ENCODE assay signal across 14 mouse cellular contexts in the genomic region with DNA sequence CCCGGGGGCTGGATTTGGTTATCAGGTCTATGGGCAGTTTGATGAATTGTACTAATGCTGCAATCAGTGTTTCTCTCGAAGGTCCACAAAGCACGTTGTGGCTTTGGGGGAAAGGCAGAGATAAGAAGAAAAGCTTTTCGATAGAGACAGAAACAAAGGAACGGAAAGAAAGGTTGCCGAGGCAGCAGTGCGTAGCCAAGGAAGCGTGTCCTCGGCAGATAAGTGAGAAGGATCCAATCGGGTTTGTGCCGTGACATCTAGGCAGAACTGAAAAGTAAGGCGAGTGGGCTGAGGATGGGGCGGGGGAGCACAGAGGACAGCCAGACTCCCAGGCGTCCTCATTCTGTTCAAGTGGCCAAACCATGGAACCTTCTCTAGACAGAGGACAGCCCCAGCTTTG.
A peak's percentile ranks its signal among the peaks of the same experiment; 100 is the strongest.
DNase-seq lines count a peak whose midpoint lies in the region; ATAC-seq and TF ChIP-seq lines count a peak whose summit lies in the region.
"Had no signal": no experiment of that assay in that cellular context is flagged by ENCODE, and none has a peak within 500 bp of the region (broad histone marks: within the 10 kb centered on the region; RNA-seq: fewer than 3 reads in every experiment).

No protein-coding gene starts in this region.

- no peaks in the 10 kb centered on the region for H3K27me3 ChIP-seq in thymus, adult 2 months (ENCODE audit: control insufficient read depth, insufficient read depth, low read length)
- no peaks in the 10 kb centered on the region for H3K27me3 ChIP-seq in midbrain, embryonic 12.5 days
- H3K27me3 ChIP-seq: lung, embryonic 15.5 days had no signal

- WGBS in thymus, adult 2 months: 62% methylated on average over 14 of the region's 14 CpGs
- 23% methylated on average over 14 of the region's 14 CpGs for WGBS in midbrain, embryonic 12.5 days

- ATAC-seq in CD4-positive, CD25-positive, alpha-beta regulatory T cell, adult 4 months: no peak
- ATAC-seq in midbrain, embryonic 12.5 days (ENCODE audit: low FRiP score, low read depth): peak; percentile 66

- peak overlapping the region; percentile 34 for H3K4me3 ChIP-seq in thymus, adult 2 months (ENCODE audit: control insufficient read depth, insufficient read depth, low read length)
- no peak overlapping the region for H3K4me3 ChIP-seq in midbrain, embryonic 12.5 days
- H3K4me3 ChIP-seq: erythroblast, embryonic 14.5 days; lung, embryonic 15.5 days had no signal

- no peak overlapping the region for H3K9ac ChIP-seq in midbrain, embryonic 12.5 days (replicated peaks)
- H3K9ac ChIP-seq: lung, embryonic 15.5 days had no signal

- TF ChIP-seq CTCF in thymus, adult 2 months (IDR thresholded peaks at IDR 0.05; ENCODE audit: borderline replicate concordance, control insufficient read depth, extremely low read depth, insufficient read depth, low read length, poor library complexity): no peak

- no peak for TF ChIP-seq POLR2A in thymus, adult 2 months (IDR thresholded peaks at IDR 0.05; ENCODE audit: control insufficient read depth, extremely low read depth, insufficient read depth, low read length, poor library complexity)

- no peaks in the 10 kb centered on the region for H3K9me3 ChIP-seq in midbrain, embryonic 12.5 days
- H3K9me3 ChIP-seq: lung, embryonic 15.5 days had no signal

- H3K4me2 ChIP-seq in midbrain, embryonic 12.5 days (replicated peaks): no peak overlapping the region
- H3K4me2 ChIP-seq: lung, embryonic 15.5 days had no signal

- peak overlapping the region; percentile 82 for H3K27ac ChIP-seq in thymus, adult 2 months (ENCODE audit: control insufficient read depth, insufficient read depth, low read length)
- 0 out of 2 replicates have a peak overlapping the region, but pooled peaks have one; percentile 49 for H3K27ac ChIP-seq in midbrain, embryonic 12.5 days (replicated peaks)
- H3K27ac ChIP-seq: lung, embryonic 15.5 days; stomach, postnatal 0 days had no signal

- H3K36me3 ChIP-seq in thymus, adult 2 months (ENCODE audit: control insufficient read depth, insufficient read depth, low read length): peaks cover 44% of the 10 kb centered on the region
- no peaks in the 10 kb centered on the region for H3K36me3 ChIP-seq in midbrain, embryonic 12.5 days
- H3K36me3 ChIP-seq: lung, embryonic 15.5 days had no signal

- peak; percentile 36 for DNase-seq in CD4-positive, CD25-positive, alpha-beta regulatory T cell, adult 2 months (ENCODE audit: low read depth, low spot score)
- no peak for DNase-seq in thymus, adult 2 months
- no peak for DNase-seq in thymus, postnatal 14 days
- DNase-seq in lung, postnatal 4 days: no peak
- DNase-seq in adrenal gland, postnatal 25 days: no peak
- no peak for DNase-seq in gastrocnemius, adult 8-10 months (ENCODE audit: low spot score in 2 of 2)
- DNase-seq: adrenal gland, postnatal 10 days; cerebellum, adult 11-12 months; embryo, embryonic 11 days had no signal

- peaks cover 54% of the 10 kb centered on the region for H3K4me1 ChIP-seq in thymus, adult 2 months (replicated peaks; ENCODE audit: control insufficient read depth, insufficient read depth, low read length)
- H3K4me1 ChIP-seq in midbrain, embryonic 12.5 days: peaks cover 6% of the 10 kb centered on the region; the same call in 1 of the 2 replicates
